In the genomic region with DNA sequence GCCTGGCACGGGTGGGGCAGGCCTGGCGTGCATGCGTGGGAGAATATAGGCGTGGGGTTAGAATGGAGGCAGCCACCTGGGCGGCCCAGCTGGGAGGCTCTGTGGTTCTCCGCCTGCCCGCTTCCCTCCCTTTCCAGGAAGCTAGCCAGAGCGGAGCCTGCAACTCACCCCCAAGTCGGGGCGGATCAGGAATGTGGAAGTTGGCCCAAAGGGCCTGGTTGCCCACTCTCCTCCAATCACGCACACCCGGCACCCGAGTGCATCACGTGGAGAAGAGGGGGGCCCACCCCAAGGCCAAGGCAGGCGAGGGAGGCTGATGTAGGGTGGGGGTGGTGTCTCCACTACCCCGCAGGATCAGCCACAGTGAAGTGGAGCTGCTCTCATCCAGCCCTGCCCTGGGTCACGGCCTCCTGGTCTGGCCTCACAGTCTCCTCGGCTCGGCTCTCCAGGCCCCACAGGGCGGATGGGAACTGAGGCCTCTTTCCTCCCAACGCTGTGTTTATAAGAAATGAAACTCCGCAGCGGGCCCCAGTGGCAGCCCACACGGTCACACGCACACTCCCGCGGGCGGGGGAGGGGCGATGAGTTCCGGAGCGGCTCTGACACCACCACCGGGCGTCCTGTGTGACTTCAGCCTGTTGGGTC, we compare ENCODE assay signal across 8 mouse cellular contexts. TPM values are rescaled to one million over a fixed set of nuclear protein-coding genes. Genes with fewer than 3 reads are reported as not detected.
A peak's percentile ranks its signal among the peaks of the same experiment; 100 is the strongest.
DNase-seq lines count a peak whose midpoint lies in the region; ATAC-seq lines count a peak whose summit lies in the region.

No protein-coding gene starts in this region.

- peaks cover 38% of the 10 kb centered on the region for H3K27me3 ChIP-seq in hindbrain, embryonic 14.5 days (ENCODE audit: control insufficient read depth, insufficient read depth, low read length)

- 3% methylated on average over 33 of the region's 33 CpGs for WGBS in hindbrain, embryonic 14.5 days

- peak overlapping the region; percentile 32; the same call in 1 of the 2 replicates for H3K9ac ChIP-seq in hindbrain, embryonic 14.5 days

- H3K4me3 ChIP-seq in hindbrain, embryonic 14.5 days (replicated peaks; ENCODE audit: low read length): peak overlapping the region; percentile 23

- no peaks in the 10 kb centered on the region for H3K36me3 ChIP-seq in hindbrain, embryonic 14.5 days (replicated peaks; ENCODE audit: control insufficient read depth, insufficient read depth)

- peak overlapping the region; percentile 28; the same call in 1 of the 2 replicates for H3K27ac ChIP-seq in hindbrain, embryonic 14.5 days

- peak overlapping the region; percentile 54 for H3K4me2 ChIP-seq in hindbrain, embryonic 14.5 days (replicated peaks)

- H3K9me3 ChIP-seq in hindbrain, embryonic 14.5 days (ENCODE audit: control insufficient read depth, low read length): no peaks in the 10 kb centered on the region

- ATAC-seq in hindbrain, embryonic 14.5 days (ENCODE audit: low FRiP score): peak; percentile 64

- peak; percentile 96 for DNase-seq in NIH3T3 (ENCODE audit: low read depth)
- peak; percentile 70 to 82 for DNase-seq in cerebellum, postnatal 25 days
- peak; percentile 59 to 60 for DNase-seq in frontal cortex, postnatal 25 days (ENCODE audit: low spot score in 2 of 2)
- peak; percentile 64 for DNase-seq in hindbrain, embryonic 14.5 days (ENCODE audit: low spot score)
- peak; percentile 71 to 75 for DNase-seq in layer of hippocampus, postnatal 36 days
- DNase-seq in lung, postnatal 25 days (ENCODE audit: low spot score): peak; percentile 95
- DNase-seq in retina, embryonic 14.5 days (ENCODE audit: low spot score): peak; percentile 79
- DNase-seq in thymus, postnatal 36 days: peak; percentile 92 to 94

- peaks cover 25% of the 10 kb centered on the region; the same call in 1 of the 2 replicates for H3K4me1 ChIP-seq in hindbrain, embryonic 14.5 days (replicated peaks; ENCODE audit: control insufficient read depth, insufficient read depth, low read length)

RNA-seq across cellular contexts. Expression of a gene that starts 6.2 kb away (rescaled TPM):
- 2.7 and 3.1 TPM in 2 replicates for polyA plus RNA-seq in hindbrain, embryonic 14.5 days (2014; fragmentation: Nextera tagmentation; extraction: Ambion mirVana)
- total RNA-seq in layer of hippocampus, postnatal 36 days (2021): 1 to 10 TPM; 7.4 to 7.5 TPM

RNA-seq across cellular contexts. Expression of a gene that starts 9.4 kb away (rescaled TPM):
- not detected in 2 replicates for polyA plus RNA-seq in hindbrain, embryonic 14.5 days (2014; fragmentation: Nextera tagmentation; extraction: Ambion mirVana)
- 1 to 10 TPM; 1.0 TPM for total RNA-seq in layer of hippocampus, postnatal 36 days (2021)

RNA-seq across cellular contexts. Expression of a gene that starts 43.0 kb away (rescaled TPM):
- not detected in 2 replicates for polyA plus RNA-seq in hindbrain, embryonic 14.5 days (2014; fragmentation: Nextera tagmentation; extraction: Ambion mirVana)
- total RNA-seq in layer of hippocampus, postnatal 36 days (2021): not detected

RNA-seq across cellular contexts. Expression of a gene that starts 56.5 kb away (rescaled TPM):
- 10.7 and 10.8 TPM in 2 replicates for polyA plus RNA-seq in hindbrain, embryonic 14.5 days (2014; fragmentation: Nextera tagmentation; extraction: Ambion mirVana)
- 10 to 100 TPM; 11.0 to 11.4 TPM for total RNA-seq in layer of hippocampus, postnatal 36 days (2021)

Comparison
In these comparisons a context has a peak if more than half of its experiments do, and no peak if none do; other contexts are left out.
1. Peak in every context shown above with its lines: DNase-seq, ATAC-seq, H3K4me3 ChIP-seq and H3K27ac ChIP-seq.